Mouse (Mus musculus) limb, embryonic 13.5 days (tissue): ENCODE results near the gene Sh3pxd2b. TPM values are rescaled to one million over a fixed set of nuclear protein-coding genes. Genes with fewer than 3 reads are reported as not detected.

ENCODE experiments used
- ATAC-seq: fragments of 200-750 bp; cut with Nextera tagmentation; 2 replicates; pipeline ENCODE4 v1.8.0; 2017; ENCODE audit warnings: low read depth, moderate number of reproducible peaks, moderate TSS enrichment; ENCODE audit not compliant: low FRiP score
- H3K27ac ChIP-seq: fragments of 300-500 bp; sonication (generic); 2 replicates; pipeline ENCODE4 v1.5.1; 2015; ENCODE audit warnings: inconsistent platforms, mild to moderate bottlenecking, moderate library complexity
- H3K27me3 ChIP-seq: fragments of 300-500 bp; sonication (generic); 2 replicates; pipeline ENCODE4 v1.6.1; 2015; ENCODE audit warnings: mild to moderate bottlenecking, inconsistent platforms
- H3K36me3 ChIP-seq: fragments of 300-500 bp; sonication (generic); 2 replicates; pipeline ENCODE4 v1.6.1; 2015; ENCODE audit warnings: inconsistent platforms, mild to moderate bottlenecking, moderate library complexity
- H3K4me1 ChIP-seq: fragments of 300-500 bp; sonication (generic); 2 replicates; pipeline ENCODE4 v1.6.1; 2015; ENCODE audit warnings: inconsistent platforms
- H3K4me2 ChIP-seq: fragments of 300-500 bp; sonication (generic); replicated peaks from 2 replicates; pipeline ENCODE4 v1.6.1; 2015; ENCODE audit warnings: inconsistent platforms, mild to moderate bottlenecking, moderate library complexity
- H3K4me3 ChIP-seq: fragments of 300-500 bp; sonication (generic); 2 replicates; pipeline ENCODE4 v1.5.1; 2015; ENCODE audit warnings: moderate library complexity, mild to moderate bottlenecking, inconsistent platforms
- H3K9ac ChIP-seq: fragments of 300-500 bp; sonication (generic); 2 replicates; pipeline ENCODE4 v1.6.1; 2015; ENCODE audit warnings: mild to moderate bottlenecking, inconsistent platforms
- H3K9me3 ChIP-seq: fragments of 300-500 bp; sonication (generic); 2 replicates; pipeline ENCODE4 v1.6.1; 2016; ENCODE audit warnings: inconsistent platforms
- WGBS: fragments of 180-500 bp; shearing (Covaris S2); methylation state at CpG from one replicate; pipeline ENCODE4 v1.1.7; 2015; 5-methylcytosine and 5-hydroxymethylcytosine counted together
- polyA plus RNA-seq: library from polyadenylated mRNA; unstranded; fragments of >200 nt; fragmentation: Nextera tagmentation; extraction: Ambion mirVana; gene quantifications from 2 replicates; pipeline ENCODE4 v1.2.1, GENCODE M21; 2015

Sh3pxd2b gene
- polyA plus RNA-seq, 1 experiment from 2014 or later, result 31.3 TPM

- H3K4me3 ChIP-seq, result no peak overlapping the region
- no peaks in the 10 kb centered on the region for H3K36me3 ChIP-seq
- H3K27me3 ChIP-seq, result no peaks in the 10 kb centered on the region
- H3K4me2 ChIP-seq, result no peak overlapping the region
- H3K9ac ChIP-seq, result no peak overlapping the region
- H3K27ac ChIP-seq, result no peak overlapping the region
- peaks cover 31% of the 10 kb centered on the region for H3K4me1 ChIP-seq
- ATAC-seq, result no peak
- no peaks in the 10 kb centered on the region for H3K9me3 ChIP-seq
- 92% methylated on average over 4 of the region's 4 CpGs for WGBS
Measured at GRCm38 (mm10) chr11:32452745-32453144, 105.1 kb downstream of the Sh3pxd2b start.

- H3K9ac ChIP-seq, result peak overlapping the region; percentile 13; the same call in 1 of the 2 replicates
- H3K27ac ChIP-seq, result peak overlapping the region; percentile 86
Measured at GRCm38 (mm10) chr11:32453353-32453915, 105.8 kb downstream of the Sh3pxd2b start.

GRCm38 (mm10) chr11:32454231-32454799, 106.7 kb downstream of the Sh3pxd2b start:
- peak overlapping the region; percentile 85 for H3K4me2 ChIP-seq
- no peaks in the 10 kb centered on the region for H3K27me3 ChIP-seq
- peak overlapping the region; percentile 97 for H3K27ac ChIP-seq
- peak overlapping the region; percentile 90 for H3K9ac ChIP-seq
- peaks cover 31% of the 10 kb centered on the region for H3K4me1 ChIP-seq
- H3K4me3 ChIP-seq, result peak overlapping the region; percentile 83
- no peaks in the 10 kb centered on the region for H3K36me3 ChIP-seq
- ATAC-seq, result peak; percentile 24; the same call in 1 of the 2 replicates
- no peaks in the 10 kb centered on the region for H3K9me3 ChIP-seq
- WGBS, result 3% methylated on average over 19 of the region's 19 CpGs

More at GRCm38 (mm10) chr11:32453353-32453915, 105.8 kb downstream of the Sh3pxd2b start:
- H3K27me3 ChIP-seq, result no peaks in the 10 kb centered on the region
- H3K4me2 ChIP-seq, result peak overlapping the region; percentile 85
- WGBS, result 40% methylated on average over 8 of the region's 8 CpGs
- no peaks in the 10 kb centered on the region for H3K36me3 ChIP-seq
- H3K4me1 ChIP-seq, result peaks cover 31% of the 10 kb centered on the region
- H3K4me3 ChIP-seq, result no peak overlapping the region
- no peak for ATAC-seq
- no peaks in the 10 kb centered on the region for H3K9me3 ChIP-seq

- peak within 1 kb of the TSS; percentile 83 for H3K4me3 ChIP-seq
- H3K4me1 ChIP-seq, result peaks cover 31% of the 10 kb centered on the region
- H3K9me3 ChIP-seq, result no peaks in the 10 kb centered on the region
- H3K27me3 ChIP-seq, result no peaks in the 10 kb centered on the region
- peak within 1 kb of the TSS; percentile 85 for H3K4me2 ChIP-seq
- no peaks in the 10 kb centered on the region for H3K36me3 ChIP-seq
- peak; percentile 98 for ATAC-seq
- H3K27ac ChIP-seq, result peak within 1 kb of the TSS; percentile 97
- H3K9ac ChIP-seq, result peak within 1 kb of the TSS; percentile 90
- WGBS, result under 1% methylated on average over 58 of the region's 86 CpGs
Measured at GRCm38 (mm10) chr11:32454800-32455506, 107.3 kb downstream of the Sh3pxd2b start, which contains the start of gene Ubtd2. TSS of gene Ubtd2 (plus strand) at chr11:32455370.

- H3K9me3 ChIP-seq, result no peaks in the 10 kb centered on the region
- peak overlapping the region; percentile 90 for H3K9ac ChIP-seq
- no peaks in the 10 kb centered on the region for H3K27me3 ChIP-seq
- ATAC-seq, result peak; percentile 45
- peak overlapping the region; percentile 85 for H3K4me2 ChIP-seq
- no peaks in the 10 kb centered on the region for H3K36me3 ChIP-seq
- peak overlapping the region; percentile 97 for H3K27ac ChIP-seq
- H3K4me1 ChIP-seq, result peaks cover 31% of the 10 kb centered on the region
- WGBS, result under 1% methylated on average over 54 of the region's 58 CpGs
- H3K4me3 ChIP-seq, result peak overlapping the region; percentile 83
Measured at GRCm38 (mm10) chr11:32455507-32456141, 108.0 kb downstream of the Sh3pxd2b start.

GRCm38 (mm10) chr11:32456356-32456755, 108.7 kb downstream of the Sh3pxd2b start:
- no peaks in the 10 kb centered on the region for H3K27me3 ChIP-seq
- peak overlapping the region; percentile 83 for H3K4me3 ChIP-seq
- no peaks in the 10 kb centered on the region for H3K36me3 ChIP-seq
- peak overlapping the region; percentile 90 for H3K9ac ChIP-seq
- no peak for ATAC-seq
- H3K4me2 ChIP-seq, result peak overlapping the region; percentile 85
- peak overlapping the region; percentile 97; the same call in 1 of the 2 replicates for H3K27ac ChIP-seq
- 9% methylated on average over 6 of the region's 6 CpGs for WGBS
- peaks cover 31% of the 10 kb centered on the region for H3K4me1 ChIP-seq
- no peaks in the 10 kb centered on the region for H3K9me3 ChIP-seq

GRCm38 (mm10) chr11:32464282-32464681, 116.7 kb downstream of the Sh3pxd2b start:
- Histone ChIP-seq H3K9me3 (no peaks in the 10 kb centered on the region), H3K4me1 (peaks cover 12% of the 10 kb centered on the region; the same call in 1 of the 2 replicates), H3K4me3 (no peak overlapping the region), H3K9ac (no peak overlapping the region), H3K27ac (no peak overlapping the region), H3K4me2 (no peak overlapping the region), H3K27me3 (no peaks in the 10 kb centered on the region), H3K36me3 (no peaks in the 10 kb centered on the region)
- ATAC-seq, result no peak
- WGBS, result 56% methylated on average over 2 of the region's 2 CpGs

GRCm38 (mm10) chr11:32471925-32472324, 124.3 kb downstream of the Sh3pxd2b start:
- no peak overlapping the region for H3K27ac ChIP-seq
- H3K4me2 ChIP-seq, result no peak overlapping the region
- no peaks in the 10 kb centered on the region for H3K9me3 ChIP-seq
- 79% methylated on average over 2 of the region's 2 CpGs for WGBS
- H3K4me1 ChIP-seq, result peaks cover 10% of the 10 kb centered on the region; the same call in 1 of the 2 replicates
- no peak overlapping the region for H3K4me3 ChIP-seq
- H3K36me3 ChIP-seq, result no peaks in the 10 kb centered on the region
- ATAC-seq, result no peak
- no peak overlapping the region for H3K9ac ChIP-seq
- H3K27me3 ChIP-seq, result no peaks in the 10 kb centered on the region

GRCm38 (mm10) chr11:32474725-32475124, 127.1 kb downstream of the Sh3pxd2b start:
- Histone ChIP-seq H3K4me2 (no peak overlapping the region), H3K4me1 (peaks cover 13% of the 10 kb centered on the region; the same call in 1 of the 2 replicates), H3K4me3 (no peak overlapping the region), H3K9ac (no peak overlapping the region), H3K27ac (no peak overlapping the region), H3K36me3 (no peaks in the 10 kb centered on the region), H3K9me3 (no peaks in the 10 kb centered on the region), H3K27me3 (no peaks in the 10 kb centered on the region)
- 75% methylated on average over 3 of the region's 3 CpGs for WGBS
- no peak for ATAC-seq

- no peak overlapping the region for H3K27ac ChIP-seq
Measured at GRCm38 (mm10) chr11:32475487-32476236, 128.0 kb downstream of the Sh3pxd2b start.

More at GRCm38 (mm10) chr11:32475487-32476236, 128.0 kb downstream of the Sh3pxd2b start:
- H3K4me3 ChIP-seq, result no peak overlapping the region
- H3K27me3 ChIP-seq, result no peaks in the 10 kb centered on the region
- no peak for ATAC-seq
- peaks cover 13% of the 10 kb centered on the region; the same call in 1 of the 2 replicates for H3K4me1 ChIP-seq
- H3K4me2 ChIP-seq, result no peak overlapping the region
- H3K36me3 ChIP-seq, result no peaks in the 10 kb centered on the region
- no peaks in the 10 kb centered on the region for H3K9me3 ChIP-seq
- 79% methylated on average over 5 of the region's 5 CpGs for WGBS
- H3K9ac ChIP-seq, result no peak overlapping the region
